Mouse (Mus musculus) spleen, postnatal 14 days (tissue): ENCODE measurements around the gene Zswim8.

ENCODE experiments used
- DNase-seq, 2 experiments: peaks; one replicate each; pipeline ENCODE4 v3.0.0; 2021 to 2022; ENCODE audit warnings: low spot score in 2 of 2

The Zswim8 gene

DNA sequence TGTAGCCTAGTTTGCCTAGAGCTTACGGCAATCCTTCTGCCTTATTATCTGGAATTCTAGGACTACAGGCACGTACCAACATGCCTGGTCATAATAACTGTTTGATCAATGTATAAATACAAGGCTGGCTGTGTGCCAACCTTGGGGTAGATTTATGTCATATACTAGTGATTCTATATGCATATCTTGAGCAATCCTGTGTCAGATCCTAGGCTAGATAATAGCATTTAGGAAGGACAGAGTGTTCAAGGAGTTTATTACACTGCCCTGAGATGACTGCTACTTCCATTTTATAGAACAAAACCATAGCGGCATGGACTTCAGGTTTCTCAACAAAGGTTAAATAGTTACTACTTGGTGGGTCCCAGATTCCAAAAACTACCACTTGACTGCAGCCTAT lies 64.6 kb downstream of the Zswim8 start:
- no peak for DNase-seq

DNA sequence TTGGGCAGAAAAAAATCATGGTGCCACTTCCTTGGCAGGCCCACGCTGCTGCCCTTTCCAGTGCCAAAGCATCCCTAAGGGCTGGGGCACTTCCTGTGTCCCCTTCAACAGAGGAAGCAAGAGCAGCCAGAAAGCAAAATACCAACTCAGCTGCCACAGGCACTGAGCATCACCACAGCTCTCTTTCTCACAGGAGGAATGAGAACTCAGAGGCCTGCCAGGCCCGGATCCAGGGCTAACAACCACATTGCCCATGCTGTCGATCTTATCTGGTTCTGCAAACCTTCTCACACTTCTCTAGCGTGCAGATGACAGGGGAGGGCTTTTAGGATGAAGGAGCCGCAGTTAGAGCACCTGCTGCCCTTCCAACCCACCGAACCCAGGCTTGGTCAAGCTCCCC lies 65.5 kb downstream of the Zswim8 start:
- no peak for DNase-seq
